Mouse (Mus musculus) hematopoietic multipotent progenitor cell, adult 10-12 weeks (in vitro differentiated cells): Measurements from ENCODE around the gene Vwa5b2. TPM values are rescaled to one million over a fixed set of nuclear protein-coding genes. Genes with fewer than 3 reads are reported as not detected.

ENCODE experiments used
- polyA plus RNA-seq: library from polyadenylated mRNA; stranded (reverse); fragments of >175 nt; gene quantifications from 2 replicates; pipeline ENCODE4 v1.2.3, GENCODE M21; 2012; ENCODE audit warnings: low replicate concordance

The Vwa5b2 gene
- 0.04 and 0.05 TPM in 2 replicates for polyA plus RNA-seq

DNA sequence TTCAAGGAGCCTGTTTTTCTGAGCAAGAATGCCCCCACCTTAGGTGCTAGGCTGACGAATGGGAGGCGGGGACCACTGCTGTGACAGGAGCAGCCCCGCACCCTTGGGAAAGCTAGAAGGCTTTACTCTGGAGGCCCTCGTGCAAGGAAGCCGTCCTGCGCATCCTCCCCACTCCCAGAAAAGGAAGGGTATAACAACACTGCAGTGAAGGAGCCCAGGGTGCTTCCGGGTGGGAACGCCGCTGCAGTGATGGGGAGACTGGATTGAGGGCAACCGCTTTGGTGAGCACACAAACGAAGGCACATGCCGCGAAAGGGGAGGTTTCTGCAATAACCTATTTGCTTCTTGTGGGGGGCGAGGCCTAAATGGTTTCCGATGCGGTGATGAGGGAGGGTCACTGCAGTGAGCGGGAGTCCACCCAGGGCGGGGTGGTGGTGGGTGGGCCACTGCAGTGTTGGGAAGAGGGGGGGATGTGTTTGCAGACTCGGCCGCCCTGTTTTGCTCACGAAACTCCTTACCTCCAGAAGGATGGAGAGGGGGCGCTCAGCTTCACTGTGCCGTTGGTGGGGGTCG lies at the start of gene Vwa5b2:
Vwa5b2 (plus strand) TSS at position 106 of the 573 bp plus-strand sequence.

DNA sequence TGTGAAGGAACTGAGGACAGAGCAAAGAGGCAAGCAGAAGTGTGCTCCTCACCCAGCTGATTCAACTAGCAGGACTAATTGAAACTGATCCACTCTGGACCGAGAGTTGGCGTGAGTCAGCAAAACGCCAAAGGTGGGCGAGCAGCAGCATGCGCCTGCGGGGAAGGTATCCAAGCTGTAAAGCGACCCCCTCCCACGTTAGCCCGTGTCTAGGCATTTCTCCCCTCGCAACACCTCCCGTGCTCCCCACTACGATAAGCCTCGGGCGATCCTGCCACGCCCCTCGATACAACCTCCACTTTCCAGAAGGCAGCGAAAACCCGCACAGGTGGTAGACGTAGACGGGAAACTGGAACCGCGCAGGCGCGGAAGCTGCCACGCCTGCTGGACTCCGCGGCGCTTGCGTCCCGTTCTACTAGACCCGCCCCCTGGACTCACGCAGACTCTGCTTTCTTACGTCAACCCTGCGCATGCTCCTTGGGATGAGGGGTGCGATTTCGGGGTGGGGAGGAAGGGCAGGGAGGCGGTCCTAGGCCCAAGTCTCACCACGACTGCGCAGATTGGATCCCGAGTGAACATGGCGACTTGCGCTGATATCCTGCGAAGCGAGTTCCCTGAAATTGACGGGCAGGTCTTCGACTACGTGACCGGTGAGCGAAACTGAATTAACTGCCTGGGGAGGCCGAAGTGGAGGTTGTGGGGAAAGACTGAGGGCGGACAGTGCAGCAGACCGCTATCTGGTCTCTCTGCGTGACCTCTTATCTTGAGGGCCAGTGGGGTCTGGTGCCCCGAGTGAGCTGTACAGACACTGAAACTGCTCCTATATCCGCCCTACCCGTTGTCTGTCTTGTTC lies 40.9 kb upstream of the Vwa5b2 start, which contains the start of gene Abcf3:
Abcf3 (plus strand) TSS at position 482 of the 853 bp plus-strand sequence.

DNA sequence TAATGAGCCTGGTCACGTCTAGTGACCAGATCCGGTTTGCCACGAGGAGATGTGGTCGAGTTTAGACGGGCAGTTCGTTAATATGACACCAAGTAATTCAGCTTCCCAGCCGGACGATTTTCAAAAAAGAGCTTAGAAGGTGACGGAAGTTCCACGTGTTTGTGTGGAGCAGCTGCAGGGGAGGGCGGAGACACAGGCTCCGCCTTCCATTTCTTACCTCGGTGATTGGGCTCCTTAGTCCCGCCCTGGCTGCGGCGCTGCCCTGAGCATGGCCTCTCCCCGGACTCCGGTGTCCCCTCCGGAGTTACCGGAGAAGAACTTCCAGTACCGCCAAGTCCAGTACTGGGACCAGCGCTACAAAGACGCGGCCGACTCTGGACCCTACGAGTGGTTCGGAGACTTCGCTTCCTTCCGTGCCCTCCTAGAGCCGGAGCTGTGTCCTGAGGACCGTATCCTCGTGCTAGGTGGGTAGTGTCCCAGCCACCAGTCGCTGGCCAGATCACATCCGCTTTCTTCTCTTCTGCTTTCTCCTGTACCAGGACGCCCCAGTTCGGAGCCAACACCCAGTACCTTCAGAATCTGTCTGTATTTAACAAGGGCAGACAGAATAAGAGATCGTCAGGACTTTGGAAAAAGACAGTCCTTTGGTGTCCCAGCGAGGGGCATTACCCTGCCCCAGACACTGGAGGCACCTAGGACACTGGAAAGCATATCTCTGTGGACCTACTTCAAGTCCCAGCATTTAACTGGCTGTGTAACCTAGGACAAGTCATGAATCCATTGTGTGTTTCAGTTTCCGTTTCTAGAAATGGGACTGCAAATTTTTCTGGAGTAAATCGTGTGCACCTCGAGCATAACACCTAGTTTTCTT lies 22.3 kb downstream of the Vwa5b2 start, which contains the start of the genes Eef1akmt4, Gm49333 and Alg3:
Eef1akmt4 (plus strand) TSS at position 237 of the 871 bp plus-strand sequence.
Gm49333 (plus strand) TSS at position 254 of the 871 bp plus-strand sequence.
Alg3 (minus strand) TSS at position 379 of the 871 bp plus-strand sequence.

DNA sequence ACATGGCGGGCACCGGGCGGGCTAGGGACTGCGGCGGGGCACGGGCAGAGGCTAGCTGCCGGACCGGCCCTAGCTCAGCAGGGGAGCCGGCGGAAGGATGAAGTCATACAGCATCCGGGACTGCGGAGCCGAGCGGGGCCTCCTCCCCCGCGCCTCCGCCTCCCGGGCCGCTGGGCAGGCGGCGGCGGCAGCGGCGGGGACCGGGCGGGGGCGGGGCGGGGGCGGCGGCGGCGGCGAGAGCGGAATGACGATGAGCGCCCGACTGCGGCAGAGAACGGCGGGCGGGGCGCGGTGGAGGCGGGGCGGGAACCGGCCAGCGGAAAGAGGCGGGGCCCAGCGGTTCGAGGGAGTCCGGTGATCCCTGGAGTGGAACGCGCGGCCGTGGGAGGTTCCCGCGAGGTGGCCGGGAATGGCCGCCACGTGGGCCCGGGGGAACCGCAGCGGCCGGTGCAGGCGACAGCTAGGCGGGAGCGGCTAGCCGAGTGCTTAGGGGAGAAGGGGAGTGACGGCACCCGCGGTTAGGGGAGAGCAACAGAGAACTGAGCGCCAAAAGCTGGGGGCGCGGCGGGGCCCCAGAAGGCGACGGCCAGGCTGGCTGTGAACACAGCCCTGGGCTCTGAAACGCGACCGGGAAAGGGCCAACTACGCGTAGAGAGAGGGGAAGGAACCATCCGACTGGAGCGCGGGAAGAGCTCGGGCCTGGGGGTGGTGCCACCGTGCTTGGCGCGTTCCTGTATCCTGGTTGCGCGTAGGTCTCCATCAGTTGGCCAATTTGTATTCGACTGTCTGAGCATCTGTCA lies 32.1 kb downstream of the Vwa5b2 start, which contains the start of gene Camk2n2:
Camk2n2 (minus strand) TSS at position 97 of the 800 bp plus-strand sequence.

DNA sequence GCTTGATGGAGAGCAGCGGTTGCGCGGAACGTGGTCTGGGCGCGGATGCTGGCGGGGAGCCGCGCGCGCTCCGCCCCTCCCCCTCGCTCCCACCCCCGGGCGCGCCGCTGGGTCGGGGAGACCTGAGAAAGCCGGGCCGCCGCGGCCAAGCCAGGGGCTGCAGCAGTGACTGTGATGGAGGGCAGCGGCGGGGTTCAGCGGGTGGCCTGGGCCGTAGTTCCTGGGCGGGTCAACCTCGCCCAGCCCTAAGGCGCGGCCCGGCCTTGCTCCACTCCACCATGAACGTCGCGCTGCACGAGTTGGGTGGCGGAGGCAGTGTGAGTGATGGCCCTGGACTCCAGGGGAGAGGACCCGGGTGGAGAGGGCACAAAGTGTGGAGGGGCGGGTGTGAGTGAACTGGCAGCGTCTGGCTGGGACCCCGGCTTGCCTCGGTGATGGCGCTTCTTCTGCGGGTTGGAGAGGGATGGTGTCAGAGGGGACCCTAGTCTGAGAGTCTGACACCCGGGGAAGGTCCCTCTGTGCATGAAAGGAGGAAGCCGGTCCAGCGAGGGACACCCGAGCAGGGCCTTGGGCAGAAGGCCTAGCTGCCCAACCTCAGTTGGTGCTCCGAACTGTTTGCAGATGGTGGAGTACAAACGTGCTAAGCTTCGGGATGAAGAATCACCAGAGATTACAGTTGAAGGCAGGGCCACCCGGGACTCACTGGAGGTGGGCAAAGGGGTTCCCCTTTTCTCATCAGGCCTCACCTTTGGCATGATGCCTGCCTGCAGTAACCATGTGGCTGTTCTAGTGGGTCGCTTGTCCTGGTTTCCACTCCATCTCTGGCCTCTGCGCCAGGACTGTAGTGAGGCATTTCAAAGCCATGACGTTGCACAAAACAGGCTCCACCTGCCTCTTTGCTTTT lies 40.7 kb downstream of the Vwa5b2 start, which contains the start of gene Ece2:
Ece2 (plus strand) TSS at position 98 of the 904 bp plus-strand sequence.

DNA sequence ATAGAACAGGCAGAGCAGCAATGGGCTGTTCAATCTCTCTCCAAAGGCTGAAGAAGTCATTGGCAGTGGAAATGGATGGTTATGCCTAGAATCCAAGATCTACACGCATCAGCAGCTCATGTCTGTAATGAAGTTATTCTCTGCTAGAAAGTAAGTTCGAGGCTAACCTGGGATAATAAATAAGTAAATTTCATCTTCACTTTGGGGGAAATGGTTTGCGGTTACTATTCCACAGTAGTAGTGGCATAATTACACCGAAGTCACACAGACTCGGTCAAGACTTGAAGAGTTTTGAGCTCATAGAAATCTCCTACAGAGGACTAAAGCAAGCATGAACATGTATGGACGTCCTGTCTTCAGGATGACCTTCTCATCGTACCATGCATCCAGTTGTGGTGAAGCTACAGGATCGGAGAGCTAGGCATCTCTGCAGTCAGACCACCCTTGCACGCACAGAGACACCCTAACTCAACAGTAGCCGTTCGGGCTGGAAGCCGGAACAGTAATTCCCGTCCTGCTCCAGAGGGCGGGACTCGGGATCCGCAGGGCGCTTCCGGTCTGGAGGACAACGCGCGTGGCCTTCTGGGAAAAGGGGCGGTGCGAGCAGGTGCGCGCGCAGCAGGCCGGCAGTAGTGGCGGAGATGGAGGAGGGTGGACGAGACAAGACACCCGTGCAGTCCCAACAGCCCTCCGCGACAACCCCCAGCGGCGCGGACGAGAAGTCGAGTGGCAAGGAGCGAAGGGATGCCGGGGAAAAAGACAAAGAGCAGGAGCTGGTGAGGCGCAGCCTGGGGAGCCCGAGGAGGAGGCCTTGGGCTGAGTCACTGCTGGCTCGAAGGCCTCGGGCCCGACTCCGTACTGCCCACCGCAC lies 62.0 kb downstream of the Vwa5b2 start, which contains the start of gene Psmd2:
Psmd2 (plus strand) TSS at position 577 of the 871 bp plus-strand sequence.

Other genes with a start within 250 kb of the Vwa5b2 start
- gene Abcc5, start 163.1 kb upstream of the Vwa5b2 start, polyA plus RNA-seq, result 4.6 and 8.1 TPM in 2 replicates
- 12.9 and 17.4 TPM in 2 replicates for gene Eif2b5, start 90.7 kb upstream of the Vwa5b2 start, polyA plus RNA-seq
- 31.2 and 61.5 TPM in 2 replicates for gene Dvl3, start 72.5 kb upstream of the Vwa5b2 start, polyA plus RNA-seq
- 63.6 and 66.9 TPM in 2 replicates for gene Ap2m1, start 54.0 kb upstream of the Vwa5b2 start, polyA plus RNA-seq
- gene Abcf3, start 40.9 kb upstream of the Vwa5b2 start, polyA plus RNA-seq, result 28.8 and 31.8 TPM in 2 replicates
- gene Eef1akmt4, start 22.1 kb downstream of the Vwa5b2 start, polyA plus RNA-seq, result 0.40 and 5.7 TPM in 2 replicates
- gene Gm49333, start 22.1 kb downstream of the Vwa5b2 start, polyA plus RNA-seq, result not detected in 2 replicates
- gene Alg3, start 22.3 kb downstream of the Vwa5b2 start, polyA plus RNA-seq, result 12.4 and 14.8 TPM in 2 replicates
- 0.65 and 2.3 TPM in 2 replicates for gene Camk2n2, start 31.8 kb downstream of the Vwa5b2 start, polyA plus RNA-seq
- gene Ece2, start 40.4 kb downstream of the Vwa5b2 start, polyA plus RNA-seq, result not detected in 2 replicates
- gene Psmd2, start 62.2 kb downstream of the Vwa5b2 start, polyA plus RNA-seq, result 104 and 180 TPM in 2 replicates
- 484 and 1,061 TPM in 2 replicates for gene Eif4g1, start 78.8 kb downstream of the Vwa5b2 start, polyA plus RNA-seq
- gene Fam131a, start 103.8 kb downstream of the Vwa5b2 start, polyA plus RNA-seq, result 4.5 and 6.6 TPM in 2 replicates
- gene Polr2h, start 128.2 kb downstream of the Vwa5b2 start, polyA plus RNA-seq, result 0.23 and 5.3 TPM in 2 replicates
- gene Clcn2, start 128.3 kb downstream of the Vwa5b2 start, polyA plus RNA-seq, result 3.0 and 6.2 TPM in 2 replicates
- gene Chrd, start 143.7 kb downstream of the Vwa5b2 start, polyA plus RNA-seq, result not detected in 2 replicates
- not detected in 2 replicates for gene Thpo, start 145.0 kb downstream of the Vwa5b2 start, polyA plus RNA-seq